In genomic region chr9:109939401-109939800, GRCm38 (mm10) we compare ENCODE assay signal across 17 mouse cellular contexts. TPM values are rescaled to one million over a fixed set of nuclear protein-coding genes. Genes with fewer than 3 reads are reported as not detected.
DNase-seq lines count a peak whose midpoint lies in the region; ATAC-seq and TF ChIP-seq lines count a peak whose summit lies in the region.
"Had no signal": no experiment of that assay in that cellular context is flagged by ENCODE, and none has a peak within 500 bp of the region (broad histone marks: within the 10 kb centered on the region; RNA-seq: fewer than 3 reads in every experiment).

No protein-coding gene starts in this region.

- in situ Hi-C loops in Patski (cut with MboI; ENCODE audit: low pct_unique_long_range_greater_than_20kb) = loop anchor here (5.0 kb wide), 1 partner anchor 42 kb away; no protein-coding TSS in a partner anchor

- TF ChIP-seq CTCF in layer of hippocampus, adult 2 months (conservative IDR thresholded peaks at IDR 0.05) = peak; percentile 60
- TF ChIP-seq CTCF in Patski (IDR thresholded peaks at IDR 0.05) = peak; percentile 44

- CTCF ChIA-PET in Patski (lab: Charles Lee) = interaction anchor here (0.9 to 2.4 kb wide), 4 partner anchors 19 to 47 kb away, joined by 3 to 10 read pairs (median 6); no protein-coding TSS in a partner anchor

- H3K27ac ChIP-seq in layer of hippocampus, adult 2 months = no peak overlapping the region
- H3K27ac ChIP-seq: embryonic facial prominence, embryonic 15.5 days; hindbrain, postnatal 0 days; neural tube, embryonic 12.5 days had no signal

- no peaks in the 10 kb centered on the region for H3K27me3 ChIP-seq in Patski
- H3K27me3 ChIP-seq: embryonic facial prominence, embryonic 15.5 days; neural tube, embryonic 12.5 days had no signal

- no peak for ATAC-seq in Patski
- ATAC-seq: hindbrain, postnatal 0 days; midbrain, embryonic 16.5 days had no signal

- DNase-seq in layer of hippocampus, adult 2 months (ENCODE audit: low spot score in 2 of 2) = no peak
- no peak for DNase-seq in layer of hippocampus, adult 11-12 months (ENCODE audit: low spot score)
- DNase-seq in 416B (ENCODE audit: low read depth) = peak; percentile 54
- peak; percentile 50 for DNase-seq in A20 (ENCODE audit: low read depth, low spot score)
- DNase-seq in Patski (ENCODE audit: low read depth, low spot score) = no peak
- DNase-seq in adrenal gland, postnatal 25 days = no peak
- no peak for DNase-seq in adrenal gland, adult 2 months
- no peak for DNase-seq in adrenal gland, adult 18-20 months (ENCODE audit: low spot score in 2 of 2)
- DNase-seq: cerebellum, adult 2 months; heart, adult 18-20 months; heart, postnatal 10 days; lung, adult 18-20 months; thymus, postnatal 25 days had no signal

- POLR2A ChIA-PET in Patski (lab: Charles Lee) = interaction anchor here (0.7 kb wide), 1 partner anchor 34 kb away, joined by 3 read pairs; no protein-coding TSS in a partner anchor

- H3K4me3 ChIP-seq in layer of hippocampus, adult 2 months = no peak overlapping the region
- H3K4me3 ChIP-seq: embryonic facial prominence, embryonic 15.5 days; neural tube, embryonic 12.5 days had no signal

RNA-seq across cellular contexts. Expression of gene Map4, which starts 8.1 kb away (rescaled TPM):
- total RNA-seq in layer of hippocampus, adult 2 months (2021) = 100 to 1,000 TPM; 578 to 579 TPM
- 143 TPM for polyA plus RNA-seq in Patski (2021)
- 83.4 and 92.8 TPM in 2 replicates for total RNA-seq in adrenal gland, postnatal 25 days (2021)
- total RNA-seq in adrenal gland, adult 2 months (2021) = 10 to 100 TPM; 81.6 to 82.5 TPM
- 219 and 223 TPM in 2 replicates for polyA plus RNA-seq in adrenal gland, adult 2 months (2012; rRNA removed)
- total RNA-seq in adrenal gland, adult 18-20 months (2021) = 10 to 100 TPM; 79.0 to 91.6 TPM

Comparison
In these comparisons a context has a peak if more than half of its experiments do, and no peak if none do; other contexts are left out.
1. DNase-seq: peak in 416B (single experiment) and A20 (single experiment); none in layer of hippocampus, adult 2 months (0 of 2), layer of hippocampus, adult 11-12 months (single experiment), Patski (single experiment), adrenal gland, postnatal 25 days (single experiment), adrenal gland, adult 2 months (single experiment) and adrenal gland, adult 18-20 months (0 of 2).